Mouse (Mus musculus) bone marrow macrophage, adult 2 months (primary cell): Measurements from ENCODE around the gene Ppp1r16b.

Source experiments
- CTCF ChIP-seq: IDR thresholded peaks from 2 replicates; pipeline ENCODE4 v1.5.1; 2012; ENCODE audit warnings: low read depth, mild to moderate bottlenecking, low read length, moderate library complexity
- POLR2A ChIP-seq: IDR thresholded peaks from 2 replicates; pipeline ENCODE4 v1.6.1; 2012; ENCODE audit warnings: mild to moderate bottlenecking, low read depth, low read length, borderline replicate concordance

DNA sequence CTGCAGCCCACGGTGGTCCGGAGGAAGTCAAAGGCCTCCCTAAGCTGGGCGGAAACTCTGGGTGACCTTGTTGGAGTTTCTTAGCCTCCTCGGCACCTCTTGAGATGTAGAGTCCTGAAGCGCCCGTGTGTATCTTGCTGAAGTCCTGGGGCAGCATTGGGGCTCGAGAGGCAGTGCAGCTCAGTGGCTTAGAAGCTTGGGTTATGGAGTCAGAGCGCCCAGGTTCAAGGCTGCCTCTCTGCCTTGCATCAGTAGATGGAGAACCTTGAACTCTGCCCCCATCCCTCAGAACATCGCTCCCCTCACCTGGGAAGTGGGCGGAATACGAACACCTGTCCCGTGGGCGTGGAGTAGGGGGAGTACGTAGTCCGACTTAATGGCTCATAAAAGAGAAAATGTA is 129.8 kb downstream of the Ppp1r16b start:
- no peak for TF ChIP-seq POLR2A
- TF ChIP-seq CTCF, result no peak
